Mouse (Mus musculus): Measurements from ENCODE around the gene S100a5.

GRCm38 (mm10) chr3:90623435-90624071 lies 15.2 kb downstream of the S100a5 start:
- TF ChIP-seq CTCF (IDR thresholded peaks at IDR 0.05; ENCODE audit: insufficient read depth, low read length) (no peak), POLR2A (IDR thresholded peaks at IDR 0.05; ENCODE audit: borderline replicate concordance, extremely low read depth, low read depth, low read length) (no peak)
